Mouse (Mus musculus) midbrain, embryonic 16.5 days (tissue): ENCODE data around the gene Ssbp3. TPM values are rescaled to one million over a fixed set of nuclear protein-coding genes. Genes with fewer than 3 reads are reported as not detected.
A peak's percentile ranks its signal among the peaks of the same experiment; 100 is the strongest.

ENCODE experiments used
- ATAC-seq: fragments of 200-750 bp; cut with Nextera tagmentation; 2 replicates; pipeline ENCODE4 v1.8.0; 2017; ENCODE audit warnings: moderate TSS enrichment
- H3K27ac ChIP-seq: fragments of 300-500 bp; sonication (generic); 2 replicates; pipeline ENCODE4 v1.5.1; 2014; ENCODE audit warnings: mild to moderate bottlenecking, low read length, mixed read lengths
- H3K27me3 ChIP-seq: fragments of 300-500 bp; sonication (generic); 2 replicates; pipeline ENCODE4 v1.6.1; 2014; ENCODE audit warnings: low read depth, low read length, mixed read lengths; ENCODE audit not compliant: control insufficient read depth, insufficient read depth
- H3K36me3 ChIP-seq: fragments of 300-500 bp; sonication (generic); 2 replicates; pipeline ENCODE4 v1.6.1; 2014; ENCODE audit warnings: mild to moderate bottlenecking, low read length, moderate library complexity, mixed read lengths; ENCODE audit not compliant: control insufficient read depth, insufficient read depth
- H3K4me1 ChIP-seq: fragments of 300-500 bp; sonication (generic); 2 replicates; pipeline ENCODE4 v1.6.1; 2014; ENCODE audit warnings: mild to moderate bottlenecking, low read length, mixed read lengths; ENCODE audit not compliant: control insufficient read depth, insufficient read depth
- H3K4me2 ChIP-seq: fragments of 300-500 bp; sonication (generic); 2 replicates; pipeline ENCODE4 v1.6.1; 2014; ENCODE audit warnings: mild to moderate bottlenecking, low read length, mixed read lengths
- H3K4me3 ChIP-seq: fragments of 300-500 bp; sonication (generic); 2 replicates; pipeline ENCODE4 v1.5.1; 2014; ENCODE audit warnings: low read depth, mild to moderate bottlenecking, low read length, moderate library complexity, mixed read lengths
- H3K9ac ChIP-seq: fragments of 300-500 bp; sonication (generic); 2 replicates; pipeline ENCODE4 v1.6.1; 2014; ENCODE audit warnings: low read depth, low read length, mixed read lengths
- H3K9me3 ChIP-seq: fragments of 300-500 bp; sonication (generic); replicated peaks from 2 replicates; pipeline ENCODE4 v1.6.1; 2014; ENCODE audit warnings: mild to moderate bottlenecking, low read length, mixed read lengths; ENCODE audit not compliant: control insufficient read depth, poor library complexity, severe bottlenecking
- WGBS: fragments of 180-500 bp; shearing (Covaris S2); extraction: QIAGEN DNeasy Blood & Tissue Kit; methylation state at CpG from one replicate; pipeline ENCODE4 v1.1.7; 2014; 5-methylcytosine and 5-hydroxymethylcytosine counted together
- polyA plus RNA-seq: library from polyadenylated mRNA; unstranded; fragments of >200 nt; fragmentation: Nextera tagmentation; extraction: Ambion mirVana; gene quantifications from 2 replicates; pipeline ENCODE4 v1.2.1, GENCODE M21; 2015

The Ssbp3 gene
- polyA plus RNA-seq, 1 experiment from 2014 or later, result 129 TPM

DNA sequence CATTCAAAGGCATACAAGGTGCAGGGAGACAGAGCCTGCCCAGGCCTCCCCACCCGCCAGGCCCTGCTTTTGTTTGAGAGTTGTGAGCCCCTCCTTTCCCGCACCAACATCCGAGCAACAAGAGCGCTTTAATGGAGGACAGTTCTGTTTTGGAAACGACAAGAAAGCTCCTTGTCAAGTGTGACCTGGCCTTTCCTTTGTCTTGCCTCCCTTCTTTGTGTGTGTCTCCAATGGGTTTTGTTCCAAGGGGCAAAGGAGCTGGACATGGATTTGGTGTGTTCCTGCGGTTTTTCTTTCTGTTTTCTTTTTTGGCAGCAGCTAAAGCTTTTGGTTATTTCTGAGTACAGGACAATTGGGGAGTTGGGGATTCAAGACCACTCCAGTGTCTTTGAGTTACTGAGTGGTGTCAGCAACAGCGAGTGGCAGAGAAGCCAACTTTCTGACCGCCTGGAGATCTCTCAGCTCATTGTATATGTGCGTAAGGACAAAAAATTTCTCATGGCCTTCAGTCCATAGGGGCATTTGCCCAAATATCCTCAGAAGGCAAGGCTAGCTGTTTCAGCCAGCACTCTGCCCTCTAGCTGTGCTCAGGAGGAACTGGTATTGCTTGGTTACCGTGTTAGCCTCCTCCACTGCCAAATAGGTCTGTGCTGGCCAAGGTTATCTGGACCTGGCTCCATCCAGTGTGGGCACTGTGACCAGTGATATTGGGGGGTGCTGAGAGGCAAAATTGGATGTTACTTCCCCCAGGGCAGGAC lies 78.9 kb downstream of the Ssbp3 start:
- H3K27ac ChIP-seq, result peak overlapping the region; percentile 60
- H3K4me3 ChIP-seq, result no peak overlapping the region
- no peaks in the 10 kb centered on the region for H3K9me3 ChIP-seq
- no peak overlapping the region for H3K4me2 ChIP-seq
- 10% methylated on average over 10 of the region's 10 CpGs for WGBS
- no peaks in the 10 kb centered on the region for H3K36me3 ChIP-seq
- peak overlapping the region; percentile 16; the same call in 1 of the 2 replicates for H3K9ac ChIP-seq
- peaks cover 58% of the 10 kb centered on the region for H3K4me1 ChIP-seq
- no peaks in the 10 kb centered on the region for H3K27me3 ChIP-seq
- peak; percentile 47 for ATAC-seq

DNA sequence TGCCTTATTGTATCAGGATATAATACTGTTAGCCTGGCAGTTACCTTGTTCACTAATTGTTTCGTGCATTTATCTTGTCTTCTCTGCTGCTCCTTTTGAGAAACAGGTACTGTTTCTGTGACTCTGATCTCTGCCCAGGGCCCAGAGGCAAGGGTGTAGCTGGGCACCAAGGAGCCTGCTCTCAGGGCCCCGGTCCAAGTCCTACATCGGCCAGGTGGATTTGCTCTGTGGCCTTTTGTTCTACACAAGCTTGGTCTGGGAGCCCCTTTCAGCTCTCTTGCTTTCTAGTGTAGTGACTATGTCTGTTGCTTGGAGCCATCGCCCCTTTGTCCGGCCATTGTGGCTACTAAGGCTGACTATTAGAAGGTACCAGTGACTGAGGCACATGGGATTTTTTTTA lies 82.6 kb downstream of the Ssbp3 start:
- Histone ChIP-seq H3K36me3 (no peaks in the 10 kb centered on the region), H3K4me1 (peaks cover 42% of the 10 kb centered on the region), H3K27ac (no peak overlapping the region), H3K27me3 (no peaks in the 10 kb centered on the region), H3K4me3 (no peak overlapping the region), H3K9ac (no peak overlapping the region; the same call in 1 of the 2 replicates), H3K9me3 (no peaks in the 10 kb centered on the region), H3K4me2 (no peak overlapping the region)
- WGBS, result 82% methylated on average over 5 of the region's 5 CpGs
- no peak for ATAC-seq

DNA sequence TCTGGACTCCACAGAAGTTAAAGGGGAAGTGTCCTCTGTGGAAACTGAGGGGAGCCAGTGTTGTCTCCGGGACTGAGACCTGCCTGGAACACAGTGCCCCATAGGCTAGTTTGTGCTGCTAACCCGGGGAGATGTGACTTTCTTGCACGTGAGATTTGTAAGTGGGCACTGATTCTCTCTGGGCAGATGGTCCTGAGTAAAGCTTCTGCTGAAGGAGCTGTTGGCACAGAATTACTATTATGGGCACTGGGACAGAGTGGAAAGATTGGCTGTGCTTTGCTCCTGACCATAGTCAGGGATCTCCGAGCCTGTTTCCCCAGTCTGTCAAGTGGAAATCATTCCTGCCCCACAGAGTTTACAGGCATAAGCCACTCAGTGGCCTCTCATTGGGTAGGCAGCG lies 83.8 kb downstream of the Ssbp3 start:
- no peaks in the 10 kb centered on the region for H3K9me3 ChIP-seq
- H3K9ac ChIP-seq, result no peak overlapping the region
- no peak overlapping the region for H3K4me2 ChIP-seq
- 81% methylated on average over 5 of the region's 5 CpGs for WGBS
- ATAC-seq, result no peak
- H3K36me3 ChIP-seq, result no peaks in the 10 kb centered on the region
- H3K4me3 ChIP-seq, result no peak overlapping the region
- H3K27me3 ChIP-seq, result no peaks in the 10 kb centered on the region
- peaks cover 31% of the 10 kb centered on the region for H3K4me1 ChIP-seq
- no peak overlapping the region for H3K27ac ChIP-seq

DNA sequence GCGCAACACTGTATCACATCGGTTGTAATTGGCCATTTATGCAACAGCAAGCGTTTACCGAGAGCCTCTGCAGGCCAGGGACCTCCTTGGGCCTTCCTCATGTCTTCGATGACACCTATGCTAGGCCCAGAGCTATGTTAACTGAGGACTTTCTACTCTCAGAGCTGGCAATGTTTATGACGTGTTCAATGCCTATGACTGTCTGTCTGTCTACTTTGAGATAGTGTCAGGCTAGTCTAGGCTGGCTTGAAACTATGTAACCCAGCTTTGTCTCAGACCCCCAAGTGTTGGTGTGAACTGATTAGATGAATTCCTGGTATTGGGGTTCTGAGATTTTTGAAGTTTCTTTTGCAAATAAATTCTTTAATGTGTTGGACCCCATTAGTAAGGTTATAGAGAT lies 84.6 kb downstream of the Ssbp3 start:
- Histone ChIP-seq H3K36me3 (no peaks in the 10 kb centered on the region), H3K27ac (no peak overlapping the region), H3K9ac (no peak overlapping the region), H3K4me2 (no peak overlapping the region), H3K4me3 (no peak overlapping the region), H3K4me1 (peaks cover 24% of the 10 kb centered on the region), H3K9me3 (no peaks in the 10 kb centered on the region), H3K27me3 (no peaks in the 10 kb centered on the region)
- ATAC-seq, result no peak
- 83% methylated on average over 6 of the region's 6 CpGs for WGBS

DNA sequence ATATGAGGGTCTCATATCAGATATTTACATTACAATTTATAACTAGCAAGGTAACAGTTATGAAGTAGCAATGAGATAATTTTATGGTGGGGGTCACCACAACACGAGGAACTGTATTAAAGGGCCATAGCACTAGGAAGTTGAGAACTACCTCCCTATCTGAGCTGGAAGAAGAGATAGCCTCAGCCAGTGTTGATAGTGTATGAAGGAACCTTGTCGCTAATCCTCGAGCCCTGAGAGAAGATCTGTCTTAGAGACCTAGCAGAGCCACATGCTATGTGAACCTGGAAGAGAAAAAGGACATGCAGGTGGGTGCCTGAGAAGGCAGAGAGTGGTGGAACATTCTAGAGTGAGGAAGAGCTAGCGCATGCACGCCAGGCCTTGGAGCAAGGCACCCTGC lies 85.0 kb downstream of the Ssbp3 start:
- WGBS, result 95% methylated on average over 5 of the region's 5 CpGs
- no peak overlapping the region for H3K27ac ChIP-seq

DNA sequence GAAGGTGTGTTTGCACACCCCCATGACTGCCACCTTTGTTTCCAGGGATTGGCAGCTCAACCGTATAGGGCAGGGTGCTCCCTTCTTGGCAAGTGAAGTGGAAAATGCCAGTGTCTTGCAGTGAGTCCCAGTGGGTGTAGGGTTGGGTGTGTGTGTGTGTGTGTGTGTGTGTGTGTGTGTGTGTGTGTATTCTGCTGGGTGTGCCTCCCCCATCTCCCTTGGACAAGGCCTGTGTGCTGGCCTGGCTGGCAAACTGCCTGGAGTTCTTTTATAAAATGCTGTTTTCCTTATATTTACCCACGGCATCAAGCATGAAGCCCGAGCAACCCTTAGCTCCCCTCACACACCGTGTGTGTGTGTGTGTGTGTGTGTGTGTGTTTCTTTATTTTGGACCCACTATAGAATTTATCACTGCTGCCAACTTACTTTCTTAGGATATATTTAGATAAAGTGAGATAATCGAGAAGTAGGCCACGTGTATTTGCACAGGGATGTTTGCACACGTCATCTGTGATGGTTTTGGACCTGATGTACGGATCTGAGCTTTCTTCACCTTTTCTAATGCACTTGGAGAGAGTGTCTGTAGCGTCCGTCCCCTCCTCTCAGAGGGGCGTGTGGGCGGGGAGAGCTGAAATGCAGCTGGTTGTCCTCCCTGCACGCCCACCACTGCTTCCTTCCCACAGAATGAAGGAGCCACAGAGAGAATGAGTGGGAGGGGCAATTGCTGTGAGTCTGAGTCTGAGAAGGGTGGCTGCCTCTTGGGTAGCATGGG lies 86.0 kb downstream of the Ssbp3 start:
- Histone ChIP-seq H3K27me3 (no peaks in the 10 kb centered on the region), H3K9me3 (no peaks in the 10 kb centered on the region), H3K4me2 (no peak overlapping the region), H3K4me1 (peaks cover 27% of the 10 kb centered on the region), H3K27ac (no peak overlapping the region), H3K36me3 (no peaks in the 10 kb centered on the region), H3K4me3 (no peak overlapping the region), H3K9ac (no peak overlapping the region)
- 45% methylated on average over 13 of the region's 13 CpGs for WGBS
- 0 out of 2 replicates have a peak, but pooled peaks have one; percentile 6 for ATAC-seq

More for the DNA sequence above, 85.0 kb downstream of the Ssbp3 start:
- H3K9me3 ChIP-seq, result no peaks in the 10 kb centered on the region
- H3K4me2 ChIP-seq, result no peak overlapping the region
- no peaks in the 10 kb centered on the region for H3K36me3 ChIP-seq
- peaks cover 23% of the 10 kb centered on the region for H3K4me1 ChIP-seq
- H3K9ac ChIP-seq, result no peak overlapping the region
- no peaks in the 10 kb centered on the region for H3K27me3 ChIP-seq
- no peak overlapping the region for H3K4me3 ChIP-seq
- no peak for ATAC-seq

DNA sequence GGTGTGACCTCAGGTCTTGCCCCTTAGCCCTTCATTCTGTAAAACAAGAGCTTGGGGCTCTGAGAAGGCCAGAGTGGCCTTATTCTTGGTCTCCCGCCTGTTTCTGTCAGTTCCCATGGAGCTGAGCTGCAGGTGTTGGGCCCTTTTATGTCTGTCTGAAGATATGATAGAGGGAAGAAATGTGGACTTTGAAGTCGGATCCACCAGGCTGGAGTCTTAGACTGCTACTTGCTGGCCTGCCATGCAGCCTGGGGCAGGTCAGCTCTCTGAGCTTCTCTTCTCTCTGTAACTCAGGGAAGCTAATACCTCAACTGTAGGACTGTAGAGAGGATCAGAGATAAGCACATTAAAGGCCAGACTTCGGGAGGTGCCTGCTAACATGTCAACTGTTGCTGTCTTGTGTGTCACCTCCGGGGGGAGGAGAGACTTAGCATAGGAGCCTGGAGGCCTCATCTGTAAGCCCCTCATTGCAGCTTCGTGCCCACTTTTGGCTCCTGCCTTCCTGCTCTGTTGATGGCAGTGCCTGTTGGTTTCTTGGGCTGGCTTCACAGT lies 90.8 kb downstream of the Ssbp3 start:
- Histone ChIP-seq H3K27ac (peak overlapping the region; percentile 0; the same call in 1 of the 2 replicates), H3K27me3 (no peaks in the 10 kb centered on the region), H3K4me1 (peaks cover 37% of the 10 kb centered on the region), H3K4me2 (no peak overlapping the region), H3K9me3 (no peaks in the 10 kb centered on the region), H3K9ac (0 out of 2 replicates have a peak overlapping the region, but pooled peaks have one; percentile 13), H3K4me3 (no peak overlapping the region), H3K36me3 (no peaks in the 10 kb centered on the region)
- ATAC-seq, result no peak
- WGBS, result 49% methylated on average over 5 of the region's 5 CpGs

DNA sequence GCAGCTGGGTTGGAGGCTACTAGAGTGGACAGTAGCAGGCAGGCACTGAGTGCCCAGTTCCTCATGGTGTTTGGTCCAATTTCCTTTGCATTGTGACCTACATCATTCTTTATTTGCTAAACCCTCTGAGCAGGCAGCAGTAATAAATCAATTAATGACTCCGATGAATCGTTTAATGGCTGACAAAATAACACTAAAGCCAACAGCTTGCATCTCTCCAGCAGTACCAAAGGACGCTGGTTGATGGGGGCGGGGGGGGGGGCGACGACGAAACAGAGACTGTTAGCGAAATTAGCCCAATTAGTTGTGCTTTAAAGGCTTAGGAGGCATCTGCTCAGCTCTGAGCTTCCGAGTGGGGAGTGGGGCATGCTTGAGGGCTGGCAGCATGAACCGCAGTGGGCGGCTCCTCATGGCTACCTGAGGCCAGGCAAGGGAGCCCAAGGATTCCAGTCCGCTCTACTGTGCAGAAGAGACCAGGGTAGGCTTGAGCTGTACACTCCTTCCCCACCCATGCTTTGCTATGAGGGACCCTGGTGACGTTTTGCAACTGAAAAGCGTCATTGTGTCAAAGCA lies 91.5 kb downstream of the Ssbp3 start:
- H3K4me2 ChIP-seq, result no peak overlapping the region
- 0 out of 2 replicates have a peak overlapping the region, but pooled peaks have one; percentile 13 for H3K9ac ChIP-seq
- H3K27me3 ChIP-seq, result no peaks in the 10 kb centered on the region
- peak overlapping the region; percentile 23; the same call in 1 of the 2 replicates for H3K27ac ChIP-seq
- WGBS, result 59% methylated on average over 14 of the region's 14 CpGs
- H3K4me1 ChIP-seq, result peaks cover 30% of the 10 kb centered on the region
- H3K36me3 ChIP-seq, result no peaks in the 10 kb centered on the region
- ATAC-seq, result 0 out of 2 replicates have a peak, but pooled peaks have one; percentile 41
- H3K4me3 ChIP-seq, result no peak overlapping the region
- H3K9me3 ChIP-seq, result no peaks in the 10 kb centered on the region
